Mouse (Mus musculus): ENCODE data around the gene Fndc3b. TPM values are rescaled to one million over a fixed set of nuclear protein-coding genes. Genes with fewer than 3 reads are reported as not detected.

Fndc3b gene
- polyA plus RNA-seq, 1 experiment from 2014 or later: 20.3 TPM

- Histone ChIP-seq H3K4me1 (replicated peaks) (peaks cover 30% of the 10 kb centered on the region), H3K27me3 (no peaks in the 10 kb centered on the region), H3K9me3 (no peaks in the 10 kb centered on the region), H3K9ac (replicated peaks) (no peak overlapping the region), H3K36me3 (peaks cover 4% of the 10 kb centered on the region; the same call in 1 of the 2 replicates), H3K27ac (no peak overlapping the region), H3K4me2 (no peak overlapping the region), H3K4me3 (replicated peaks) (no peak overlapping the region)
- 72% methylated on average over 9 of the region's 9 CpGs for whole genome bisulfite sequencing
- no peak for ATAC-seq (ENCODE audit: insufficient number of reproducible peaks, insufficient read depth, low FRiP score, low TSS enrichment, low read depth)
Measured at GRCm38 (mm10) chr3:27617733-27618132, 93.4 kb downstream of the Fndc3b start.

- H3K27ac ChIP-seq: no peak overlapping the region
- H3K9me3 ChIP-seq: no peaks in the 10 kb centered on the region
- WGBS: 84% methylated on average over 1 of the region's 1 CpGs
- H3K27me3 ChIP-seq: no peaks in the 10 kb centered on the region
- no peak overlapping the region for H3K4me3 ChIP-seq (replicated peaks)
- peaks cover 4% of the 10 kb centered on the region; the same call in 1 of the 2 replicates for H3K36me3 ChIP-seq
- peaks cover 30% of the 10 kb centered on the region for H3K4me1 ChIP-seq (replicated peaks)
- H3K9ac ChIP-seq (replicated peaks): no peak overlapping the region
- no peak for ATAC-seq (ENCODE audit: insufficient number of reproducible peaks, insufficient read depth, low FRiP score, low TSS enrichment, low read depth)
- no peak overlapping the region for H3K4me2 ChIP-seq
Measured at GRCm38 (mm10) chr3:27617237-27617499, 93.9 kb downstream of the Fndc3b start.

DNA sequence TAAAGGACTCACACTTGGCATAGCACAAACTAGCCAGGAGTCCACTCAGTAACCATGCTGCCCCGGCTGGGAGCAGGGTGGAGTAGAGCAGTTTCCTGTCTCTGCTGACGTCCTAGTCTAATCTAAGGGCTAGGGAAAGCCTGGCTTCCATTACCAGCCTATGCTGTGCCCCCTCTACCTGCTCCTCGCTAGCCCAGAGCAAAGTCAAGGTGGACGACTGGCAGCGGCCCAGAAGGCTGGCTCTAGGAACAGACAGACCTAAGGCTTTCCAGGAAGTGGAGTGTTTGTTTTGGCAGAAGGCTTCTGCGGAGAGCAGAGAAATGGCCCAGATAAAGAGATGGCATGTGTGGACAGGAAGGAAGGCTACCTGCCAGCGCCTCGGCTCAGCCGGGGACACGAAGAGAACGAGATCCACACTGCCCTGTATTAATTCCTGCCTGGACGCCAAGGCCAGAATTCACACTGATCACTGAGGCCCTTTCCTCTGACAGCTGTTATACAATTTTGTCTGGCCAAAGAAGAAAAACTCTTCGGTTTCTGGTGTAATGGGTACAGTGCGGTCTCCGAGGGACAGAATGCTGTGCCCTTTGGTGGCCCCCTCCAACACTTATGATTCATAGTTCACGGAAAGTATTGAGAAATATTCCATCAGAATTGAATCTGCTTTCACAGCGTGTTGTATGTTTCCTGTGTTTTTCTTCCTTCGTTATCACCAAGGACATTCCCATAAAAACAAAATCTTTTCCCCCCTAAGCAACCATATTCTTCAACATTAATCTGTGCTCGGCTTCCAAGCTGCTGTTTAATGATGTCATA lies 94.5 kb downstream of the Fndc3b start:
- Histone ChIP-seq H3K4me1 (replicated peaks) (peaks cover 31% of the 10 kb centered on the region), H3K9me3 (no peaks in the 10 kb centered on the region), H3K9ac (replicated peaks) (no peak overlapping the region), H3K4me3 (replicated peaks) (no peak overlapping the region), H3K36me3 (peaks cover 4% of the 10 kb centered on the region; the same call in 1 of the 2 replicates), H3K27me3 (no peaks in the 10 kb centered on the region), H3K4me2 (no peak overlapping the region; the same call in 1 of the 2 replicates), H3K27ac (0 out of 2 replicates have a peak overlapping the region, but pooled peaks have one; percentile 29)
- WGBS: 71% methylated on average over 19 of the region's 19 CpGs
- ATAC-seq (ENCODE audit: insufficient number of reproducible peaks, insufficient read depth, low FRiP score, low TSS enrichment, low read depth): no peak

- Histone ChIP-seq H3K4me2 (no peak overlapping the region), H3K4me1 (replicated peaks) (peaks cover 42% of the 10 kb centered on the region), H3K9ac (replicated peaks) (no peak overlapping the region), H3K4me3 (replicated peaks) (no peak overlapping the region), H3K27me3 (no peaks in the 10 kb centered on the region), H3K36me3 (peaks cover 4% of the 10 kb centered on the region; the same call in 1 of the 2 replicates), H3K27ac (no peak overlapping the region), H3K9me3 (no peaks in the 10 kb centered on the region)
- WGBS: 79% methylated on average over 8 of the region's 8 CpGs
- no peak for ATAC-seq (ENCODE audit: insufficient number of reproducible peaks, insufficient read depth, low FRiP score, low TSS enrichment, low read depth)
Measured at GRCm38 (mm10) chr3:27615479-27615878, 95.6 kb downstream of the Fndc3b start.

DNA sequence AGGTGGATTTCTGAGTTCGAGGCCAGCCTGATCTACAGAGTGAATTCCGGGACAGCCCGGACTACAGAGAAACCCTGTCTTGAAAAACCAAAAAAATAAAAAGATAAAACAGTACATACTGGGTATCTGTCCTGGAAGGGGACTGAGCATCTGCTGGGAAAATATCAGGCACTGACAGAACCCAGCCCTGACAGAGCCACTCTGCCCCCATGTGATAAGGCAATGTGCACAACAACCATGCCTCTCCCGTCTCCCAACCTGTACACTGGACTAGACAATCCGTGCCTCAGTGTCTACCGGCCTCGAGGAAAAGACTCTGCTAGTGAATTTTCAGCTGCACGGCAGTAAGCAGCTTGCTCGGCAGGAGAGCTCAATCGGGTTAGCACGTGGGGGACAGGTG lies 97.3 kb downstream of the Fndc3b start:
- Histone ChIP-seq H3K4me3 (replicated peaks) (no peak overlapping the region), H3K36me3 (peaks cover 4% of the 10 kb centered on the region; the same call in 1 of the 2 replicates), H3K4me2 (no peak overlapping the region), H3K27me3 (no peaks in the 10 kb centered on the region), H3K4me1 (replicated peaks) (peaks cover 44% of the 10 kb centered on the region), H3K27ac (no peak overlapping the region), H3K9me3 (no peaks in the 10 kb centered on the region), H3K9ac (replicated peaks) (no peak overlapping the region)
- ATAC-seq (ENCODE audit: insufficient number of reproducible peaks, insufficient read depth, low FRiP score, low TSS enrichment, low read depth): no peak
- WGBS: 91% methylated on average over 11 of the region's 11 CpGs

- Histone ChIP-seq H3K27ac (no peak overlapping the region), H3K4me2 (no peak overlapping the region), H3K36me3 (no peaks in the 10 kb centered on the region; the same call in 1 of the 2 replicates), H3K27me3 (no peaks in the 10 kb centered on the region), H3K4me3 (replicated peaks) (no peak overlapping the region), H3K9me3 (no peaks in the 10 kb centered on the region), H3K9ac (replicated peaks) (no peak overlapping the region), H3K4me1 (replicated peaks) (peaks cover 47% of the 10 kb centered on the region)
- WGBS: 76% methylated on average over 4 of the region's 4 CpGs
- ATAC-seq (ENCODE audit: insufficient number of reproducible peaks, insufficient read depth, low FRiP score, low TSS enrichment, low read depth): no peak
Measured at GRCm38 (mm10) chr3:27613011-27613410, 98.1 kb downstream of the Fndc3b start.

DNA sequence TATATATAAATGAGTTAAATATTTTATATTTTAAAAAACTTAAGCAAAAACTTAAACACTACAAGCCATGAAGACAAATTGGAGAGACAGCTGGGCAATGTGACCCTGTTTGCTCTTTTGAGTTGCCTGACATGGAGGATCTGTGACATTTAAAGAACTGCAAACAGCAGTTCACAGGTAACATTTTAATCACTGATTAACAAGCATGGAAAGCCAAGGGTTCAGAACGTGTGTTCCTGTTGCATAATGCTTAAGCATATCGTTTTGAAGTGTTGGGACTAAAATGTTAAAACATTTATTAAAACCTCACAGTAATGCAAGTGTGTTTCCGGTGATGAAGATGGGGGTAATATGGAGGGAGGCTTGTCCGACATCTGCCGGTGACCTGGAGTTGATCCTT lies 99.1 kb downstream of the Fndc3b start:
- Histone ChIP-seq H3K4me3 (replicated peaks) (no peak overlapping the region), H3K4me1 (replicated peaks) (peaks cover 48% of the 10 kb centered on the region), H3K27me3 (no peaks in the 10 kb centered on the region), H3K27ac (no peak overlapping the region), H3K9me3 (no peaks in the 10 kb centered on the region), H3K9ac (replicated peaks) (no peak overlapping the region), H3K36me3 (no peaks in the 10 kb centered on the region; the same call in 1 of the 2 replicates), H3K4me2 (no peak overlapping the region)
- 90% methylated on average over 5 of the region's 5 CpGs for WGBS
- no peak for ATAC-seq (ENCODE audit: insufficient number of reproducible peaks, insufficient read depth, low FRiP score, low TSS enrichment, low read depth)

- Histone ChIP-seq H3K9ac (replicated peaks) (no peak overlapping the region), H3K27ac (peak overlapping the region; percentile 62; the same call in 1 of the 2 replicates), H3K9me3 (no peaks in the 10 kb centered on the region), H3K4me2 (no peak overlapping the region), H3K27me3 (no peaks in the 10 kb centered on the region), H3K4me1 (replicated peaks) (peaks cover 46% of the 10 kb centered on the region), H3K36me3 (no peaks in the 10 kb centered on the region; the same call in 1 of the 2 replicates), H3K4me3 (replicated peaks) (no peak overlapping the region)
- WGBS: 61% methylated on average over 4 of the region's 4 CpGs
- no peak for ATAC-seq (ENCODE audit: insufficient number of reproducible peaks, insufficient read depth, low FRiP score, low TSS enrichment, low read depth)
Measured at GRCm38 (mm10) chr3:27610547-27610946, 100.6 kb downstream of the Fndc3b start.

DNA sequence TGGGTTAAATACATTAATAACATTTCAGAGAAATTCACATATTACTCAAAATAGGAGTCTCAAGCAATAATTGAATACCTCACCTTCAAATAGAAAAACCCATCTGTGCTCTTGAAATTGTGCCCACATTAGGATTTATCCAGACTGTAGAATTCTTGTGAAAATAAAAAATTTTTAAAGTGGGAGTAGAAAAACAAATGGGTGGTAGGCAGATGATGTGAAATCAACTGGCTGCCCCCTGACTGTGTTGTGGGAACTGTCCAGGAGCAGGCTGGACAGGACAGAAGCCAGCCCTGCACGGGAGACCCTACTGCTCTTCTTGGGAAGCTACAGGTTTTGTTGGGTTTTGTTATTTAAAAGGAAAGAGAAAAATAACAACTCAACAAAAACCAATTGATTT lies 101.0 kb downstream of the Fndc3b start:
- 69% methylated on average over 1 of the region's 1 CpGs for WGBS
- Histone ChIP-seq H3K4me1 (replicated peaks) (peaks cover 48% of the 10 kb centered on the region), H3K9me3 (no peaks in the 10 kb centered on the region), H3K36me3 (no peaks in the 10 kb centered on the region; the same call in 1 of the 2 replicates), H3K4me3 (replicated peaks) (no peak overlapping the region), H3K27ac (peak overlapping the region; percentile 62; the same call in 1 of the 2 replicates), H3K9ac (replicated peaks) (no peak overlapping the region), H3K4me2 (no peak overlapping the region), H3K27me3 (no peaks in the 10 kb centered on the region)
- ATAC-seq (ENCODE audit: insufficient number of reproducible peaks, insufficient read depth, low FRiP score, low TSS enrichment, low read depth): no peak

- ATAC-seq (ENCODE audit: insufficient number of reproducible peaks, insufficient read depth, low FRiP score, low TSS enrichment, low read depth): no peak
Measured at GRCm38 (mm10) chr3:27607796-27608151, 103.3 kb downstream of the Fndc3b start.

DNA sequence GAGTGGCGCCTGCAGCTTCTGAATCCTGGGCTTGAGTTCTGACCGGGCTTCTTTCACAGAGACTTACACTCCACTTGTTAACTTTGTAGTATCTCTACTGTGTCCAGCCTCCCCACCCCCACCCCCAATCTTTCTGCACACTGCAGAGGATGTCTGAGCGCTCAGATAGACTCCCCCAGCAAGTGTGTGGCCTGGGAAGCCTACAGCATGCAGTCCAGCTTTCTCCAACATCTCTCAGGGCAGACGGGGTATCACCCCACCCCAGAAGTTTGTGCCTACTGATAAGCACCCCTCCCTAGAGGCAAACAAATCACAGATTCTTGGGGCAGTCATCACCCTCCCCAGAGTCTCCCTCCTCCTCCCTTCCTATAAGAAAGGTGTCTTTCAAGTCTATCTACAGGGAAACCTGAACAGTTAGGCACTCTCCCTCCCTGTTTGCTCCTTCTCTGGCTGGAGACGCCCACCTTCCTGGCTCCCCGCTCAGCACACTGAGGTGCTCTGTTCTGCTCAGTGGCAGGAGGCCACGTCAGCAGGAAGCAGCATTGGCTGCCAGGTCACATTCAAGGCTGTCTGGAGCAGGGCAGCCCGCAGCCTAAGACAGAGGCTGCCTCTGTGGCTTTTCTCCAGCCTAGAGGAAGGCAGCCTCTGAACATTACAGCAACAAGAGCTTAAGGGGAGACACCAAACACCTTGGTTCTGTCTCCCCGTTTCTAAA lies 103.9 kb downstream of the Fndc3b start:
- Histone ChIP-seq H3K9ac (replicated peaks) (no peak overlapping the region), H3K27ac (peak overlapping the region; percentile 91), H3K4me1 (replicated peaks) (peaks cover 54% of the 10 kb centered on the region), H3K27me3 (no peaks in the 10 kb centered on the region), H3K36me3 (no peaks in the 10 kb centered on the region), H3K4me3 (replicated peaks) (no peak overlapping the region), H3K4me2 (0 out of 2 replicates have a peak overlapping the region, but pooled peaks have one; percentile 17), H3K9me3 (no peaks in the 10 kb centered on the region)
- WGBS: 47% methylated on average over 9 of the region's 9 CpGs
- ATAC-seq (ENCODE audit: insufficient number of reproducible peaks, insufficient read depth, low FRiP score, low TSS enrichment, low read depth): peak; percentile 95

More at GRCm38 (mm10) chr3:27607796-27608151, 103.3 kb downstream of the Fndc3b start:
- Histone ChIP-seq H3K27ac (peak overlapping the region; percentile 91), H3K36me3 (no peaks in the 10 kb centered on the region), H3K27me3 (no peaks in the 10 kb centered on the region), H3K4me1 (replicated peaks) (peaks cover 57% of the 10 kb centered on the region), H3K4me2 (no peak overlapping the region), H3K4me3 (replicated peaks) (no peak overlapping the region), H3K9me3 (no peaks in the 10 kb centered on the region), H3K9ac (replicated peaks) (no peak overlapping the region)
- WGBS: 62% methylated on average over 7 of the region's 7 CpGs
